Mouse (Mus musculus): ENCODE data around the gene Nrip1. TPM values are rescaled to one million over a fixed set of nuclear protein-coding genes. Genes with fewer than 3 reads are reported as not detected.

Gene Nrip1
- polyA plus RNA-seq, 1 experiment = 15.3 TPM

GRCm38 (mm10) chr16:76357155-76357554 is 16.5 kb downstream of the Nrip1 start:
- Histone ChIP-seq H3K27me3 (ENCODE audit: control insufficient read depth, insufficient read depth, low read length, poor library complexity, severe bottlenecking) (no peaks in the 10 kb centered on the region), H3K4me1 (ENCODE audit: control insufficient read depth, insufficient read depth, low read length) (peaks cover 2% of the 10 kb centered on the region), H3K4me3 (ENCODE audit: low read depth, low read length) (no peak overlapping the region), H3K9ac (ENCODE audit: low read depth, poor library complexity, severe bottlenecking) (no peak overlapping the region), H3K27ac (ENCODE audit: insufficient read depth, low read length) (no peak overlapping the region), H3K36me3 (ENCODE audit: control insufficient read depth, insufficient read depth, low read length, poor library complexity, severe bottlenecking) (no peaks in the 10 kb centered on the region), H3K9me3 (replicated peaks; ENCODE audit: control insufficient read depth, insufficient read depth, low read length, poor library complexity, severe bottlenecking) (no peaks in the 10 kb centered on the region)
- TF ChIP-seq CTCF (IDR thresholded peaks at IDR 0.05; ENCODE audit: low read depth, low read length) (no peak), POLR2A (IDR thresholded peaks at IDR 0.05; ENCODE audit: insufficient read depth, low read length) (no peak), EP300 (IDR thresholded peaks at IDR 0.05; ENCODE audit: insufficient read depth, low read depth, low read length) (no peak)

DNA sequence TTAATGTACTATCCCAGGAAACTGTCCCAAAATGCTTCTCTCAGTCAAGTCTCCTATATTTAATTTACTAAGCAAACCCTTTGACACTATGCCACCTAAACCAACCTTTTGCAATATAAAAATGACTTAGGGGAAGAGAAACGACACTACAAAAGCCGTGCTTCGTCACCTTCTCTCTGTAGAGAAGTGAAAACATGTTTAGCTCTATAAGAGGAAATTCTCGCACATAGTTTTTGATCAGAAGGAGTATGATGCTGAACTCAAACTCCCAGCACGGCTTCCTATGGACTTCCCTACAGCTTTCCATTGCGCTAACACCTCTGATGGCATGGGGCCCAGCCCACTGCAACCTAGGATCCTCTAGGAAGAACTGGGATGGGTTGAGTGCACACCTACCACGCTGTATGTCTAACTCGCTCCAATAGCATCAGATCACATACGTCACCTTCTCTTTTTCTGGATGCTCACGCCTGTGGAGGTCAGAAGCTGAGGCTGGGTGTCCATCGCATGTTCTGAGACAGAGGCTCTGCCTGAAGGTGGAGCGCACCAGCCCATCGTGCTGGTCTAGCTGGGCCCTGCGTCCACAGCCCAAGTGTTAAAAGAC is 17.6 kb downstream of the Nrip1 start:
- peaks cover 2% of the 10 kb centered on the region for H3K4me1 ChIP-seq (ENCODE audit: control insufficient read depth, insufficient read depth, low read length)

GRCm38 (mm10) chr16:76355267-76355666 is 18.4 kb downstream of the Nrip1 start:
- H3K27me3 ChIP-seq (ENCODE audit: control insufficient read depth, insufficient read depth, low read length, poor library complexity, severe bottlenecking) = no peaks in the 10 kb centered on the region
- H3K27ac ChIP-seq (ENCODE audit: insufficient read depth, low read length) = no peak overlapping the region
- no peak overlapping the region for H3K4me3 ChIP-seq (ENCODE audit: low read depth, low read length)
- TF ChIP-seq POLR2A (IDR thresholded peaks at IDR 0.05; ENCODE audit: insufficient read depth, low read length) (no peak), EP300 (IDR thresholded peaks at IDR 0.05; ENCODE audit: insufficient read depth, low read depth, low read length) (no peak), CTCF (IDR thresholded peaks at IDR 0.05; ENCODE audit: low read depth, low read length) (no peak)
- peaks cover 2% of the 10 kb centered on the region for H3K4me1 ChIP-seq (ENCODE audit: control insufficient read depth, insufficient read depth, low read length)
- no peaks in the 10 kb centered on the region for H3K36me3 ChIP-seq (ENCODE audit: control insufficient read depth, insufficient read depth, low read length, poor library complexity, severe bottlenecking)
- H3K9ac ChIP-seq (ENCODE audit: low read depth, poor library complexity, severe bottlenecking) = no peak overlapping the region
- H3K9me3 ChIP-seq (replicated peaks; ENCODE audit: control insufficient read depth, insufficient read depth, low read length, poor library complexity, severe bottlenecking) = no peaks in the 10 kb centered on the region

More for the DNA sequence above, 17.6 kb downstream of the Nrip1 start:
- H3K36me3 ChIP-seq (ENCODE audit: control insufficient read depth, insufficient read depth, low read length, poor library complexity, severe bottlenecking) = no peaks in the 10 kb centered on the region
- H3K27ac ChIP-seq (ENCODE audit: insufficient read depth, low read length) = no peak overlapping the region
- H3K9me3 ChIP-seq (replicated peaks; ENCODE audit: control insufficient read depth, insufficient read depth, low read length, poor library complexity, severe bottlenecking) = no peaks in the 10 kb centered on the region
- H3K9ac ChIP-seq (ENCODE audit: low read depth, poor library complexity, severe bottlenecking) = no peak overlapping the region
- H3K27me3 ChIP-seq (ENCODE audit: control insufficient read depth, insufficient read depth, low read length, poor library complexity, severe bottlenecking) = no peaks in the 10 kb centered on the region
- TF ChIP-seq CTCF (IDR thresholded peaks at IDR 0.05; ENCODE audit: low read depth, low read length) (no peak), POLR2A (IDR thresholded peaks at IDR 0.05; ENCODE audit: insufficient read depth, low read length) (no peak), EP300 (IDR thresholded peaks at IDR 0.05; ENCODE audit: insufficient read depth, low read depth, low read length) (no peak)
- H3K4me3 ChIP-seq (ENCODE audit: low read depth, low read length) = no peak overlapping the region

- Histone ChIP-seq H3K4me1 (ENCODE audit: control insufficient read depth, insufficient read depth, low read length) (peaks cover 2% of the 10 kb centered on the region), H3K9me3 (replicated peaks; ENCODE audit: control insufficient read depth, insufficient read depth, low read length, poor library complexity, severe bottlenecking) (no peaks in the 10 kb centered on the region), H3K4me3 (ENCODE audit: low read depth, low read length) (no peak overlapping the region), H3K9ac (ENCODE audit: low read depth, poor library complexity, severe bottlenecking) (no peak overlapping the region), H3K36me3 (ENCODE audit: control insufficient read depth, insufficient read depth, low read length, poor library complexity, severe bottlenecking) (no peaks in the 10 kb centered on the region), H3K27me3 (ENCODE audit: control insufficient read depth, insufficient read depth, low read length, poor library complexity, severe bottlenecking) (no peaks in the 10 kb centered on the region), H3K27ac (ENCODE audit: insufficient read depth, low read length) (no peak overlapping the region)
- TF ChIP-seq POLR2A (IDR thresholded peaks at IDR 0.05; ENCODE audit: insufficient read depth, low read length) = no peak
- no peak for TF ChIP-seq CTCF (IDR thresholded peaks at IDR 0.05; ENCODE audit: low read depth, low read length)
- no peak for TF ChIP-seq EP300 (IDR thresholded peaks at IDR 0.05; ENCODE audit: insufficient read depth, low read depth, low read length)
Observed at GRCm38 (mm10) chr16:76354841-76355240, 18.8 kb downstream of the Nrip1 start.

DNA sequence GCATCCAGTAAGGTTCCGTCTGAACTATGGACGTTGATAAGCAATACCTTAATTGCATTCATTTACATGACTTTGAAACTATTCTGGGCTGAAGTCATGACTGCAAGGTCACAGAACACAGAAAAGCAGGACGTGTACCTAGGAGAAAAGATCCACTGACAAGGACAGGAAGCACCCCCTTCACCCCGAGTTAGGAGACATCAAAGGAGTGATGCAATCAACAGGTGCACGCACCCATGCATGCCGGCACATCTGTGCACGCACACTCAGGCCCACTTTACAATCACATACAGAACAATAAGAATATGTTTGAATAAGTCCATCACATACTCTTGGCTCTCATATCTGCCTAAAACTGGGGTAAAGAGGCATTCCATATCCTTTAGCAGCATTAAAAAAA is 19.3 kb downstream of the Nrip1 start:
- no peaks in the 10 kb centered on the region for H3K9me3 ChIP-seq (replicated peaks; ENCODE audit: control insufficient read depth, insufficient read depth, low read length, poor library complexity, severe bottlenecking)
- H3K27ac ChIP-seq (ENCODE audit: insufficient read depth, low read length) = no peak overlapping the region
- no peak overlapping the region for H3K9ac ChIP-seq (ENCODE audit: low read depth, poor library complexity, severe bottlenecking)
- H3K27me3 ChIP-seq (ENCODE audit: control insufficient read depth, insufficient read depth, low read length, poor library complexity, severe bottlenecking) = no peaks in the 10 kb centered on the region
- peaks cover 2% of the 10 kb centered on the region for H3K4me1 ChIP-seq (ENCODE audit: control insufficient read depth, insufficient read depth, low read length)
- no peak overlapping the region for H3K4me3 ChIP-seq (ENCODE audit: low read depth, low read length)
- no peaks in the 10 kb centered on the region for H3K36me3 ChIP-seq (ENCODE audit: control insufficient read depth, insufficient read depth, low read length, poor library complexity, severe bottlenecking)
- TF ChIP-seq EP300 (IDR thresholded peaks at IDR 0.05; ENCODE audit: insufficient read depth, low read depth, low read length) = peak; percentile 84
- TF ChIP-seq CTCF (IDR thresholded peaks at IDR 0.05; ENCODE audit: low read depth, low read length) = no peak
- no peak for TF ChIP-seq POLR2A (IDR thresholded peaks at IDR 0.05; ENCODE audit: insufficient read depth, low read length)

GRCm38 (mm10) chr16:76350922-76351321 is 22.7 kb downstream of the Nrip1 start:
- H3K9ac ChIP-seq (ENCODE audit: low read depth, poor library complexity, severe bottlenecking) = no peak overlapping the region
- H3K36me3 ChIP-seq (ENCODE audit: control insufficient read depth, insufficient read depth, low read length, poor library complexity, severe bottlenecking) = no peaks in the 10 kb centered on the region
- no peak for TF ChIP-seq CTCF (IDR thresholded peaks at IDR 0.05; ENCODE audit: low read depth, low read length)
- no peak for TF ChIP-seq POLR2A (IDR thresholded peaks at IDR 0.05; ENCODE audit: insufficient read depth, low read length)
- TF ChIP-seq EP300 (IDR thresholded peaks at IDR 0.05; ENCODE audit: insufficient read depth, low read depth, low read length) = no peak
- H3K27me3 ChIP-seq (ENCODE audit: control insufficient read depth, insufficient read depth, low read length, poor library complexity, severe bottlenecking) = no peaks in the 10 kb centered on the region
- H3K27ac ChIP-seq (ENCODE audit: insufficient read depth, low read length) = no peak overlapping the region
- H3K9me3 ChIP-seq (replicated peaks; ENCODE audit: control insufficient read depth, insufficient read depth, low read length, poor library complexity, severe bottlenecking) = no peaks in the 10 kb centered on the region
- no peak overlapping the region for H3K4me3 ChIP-seq (ENCODE audit: low read depth, low read length)
- peaks cover 2% of the 10 kb centered on the region for H3K4me1 ChIP-seq (ENCODE audit: control insufficient read depth, insufficient read depth, low read length)
